Mouse (Mus musculus): ENCODE measurements at regions not wholly inside any gene's neighbourhood (a gene's known extent, or its start where the extent isn't known, plus 50 kb on each side); places are given as distances from the start of the nearest gene placed in this dataset.

DNA sequence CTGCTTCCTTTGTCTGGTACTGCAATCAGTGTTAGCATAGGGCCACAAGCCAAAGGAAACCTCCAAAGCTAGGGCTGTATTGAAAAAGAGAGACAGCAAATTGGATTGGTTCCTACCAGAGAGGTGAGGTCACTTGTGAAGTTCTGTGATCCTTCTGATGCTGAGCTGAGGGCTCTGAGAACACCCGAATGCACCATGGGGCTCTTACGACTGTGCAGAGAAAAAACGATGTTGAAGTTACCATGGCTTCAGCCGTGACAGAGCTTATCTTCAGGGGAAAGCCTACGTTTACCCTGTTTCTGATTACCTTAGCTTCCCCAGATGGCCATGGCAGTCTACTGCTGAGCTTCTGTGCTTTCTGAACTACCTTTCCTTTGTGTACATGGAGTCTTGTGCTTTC lies 53.9 kb upstream of the Fmo9 start:
- DNase-seq, result no peak

DNA sequence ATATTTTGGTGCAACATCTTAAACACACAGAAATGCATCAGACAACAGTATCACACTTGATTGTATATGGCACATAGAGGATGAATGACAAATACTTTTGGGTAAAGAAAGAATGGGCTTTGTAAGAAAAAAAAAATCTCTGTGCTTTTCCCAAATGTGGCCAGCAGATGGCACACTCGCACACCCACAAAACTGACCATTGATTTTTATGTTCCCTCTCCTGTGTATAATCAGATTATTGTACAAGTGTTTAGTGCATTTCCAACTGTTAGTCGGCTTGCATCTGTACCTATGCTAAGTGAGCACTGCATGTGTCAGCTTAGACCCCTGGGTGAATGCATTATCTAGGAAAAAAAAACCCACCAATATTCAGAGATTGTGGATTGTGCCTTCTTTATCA lies 56.4 kb upstream of the Fmo9 start:
- DNase-seq, result peak in 1 of 2 experiments; percentile 21

DNA sequence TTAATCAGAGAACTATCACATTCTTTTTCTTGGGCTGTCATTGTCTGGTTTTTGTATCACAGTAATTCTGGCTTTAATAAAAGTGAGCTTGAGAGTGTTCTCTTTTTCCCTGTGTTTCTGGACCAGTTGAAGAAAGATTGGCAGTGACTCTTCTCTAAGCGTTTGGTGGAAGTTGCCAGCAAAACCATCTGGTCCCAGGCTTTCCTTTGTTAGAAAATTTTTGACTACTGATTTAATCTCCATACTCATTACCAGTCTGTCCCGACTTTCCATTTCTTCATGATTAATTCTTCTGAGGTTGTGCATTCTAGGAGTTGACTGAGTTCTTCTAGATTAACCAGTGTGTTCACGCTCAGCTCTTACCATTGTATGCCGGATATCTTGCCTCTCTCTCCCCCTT lies 68.6 kb upstream of the Fmo9 start:
- DNase-seq, result no peak

- DNase-seq, result no peak
Observed at GRCm38 (mm10) chr1:166750777-166751176, 69.1 kb upstream of the Fmo9 start.

DNA sequence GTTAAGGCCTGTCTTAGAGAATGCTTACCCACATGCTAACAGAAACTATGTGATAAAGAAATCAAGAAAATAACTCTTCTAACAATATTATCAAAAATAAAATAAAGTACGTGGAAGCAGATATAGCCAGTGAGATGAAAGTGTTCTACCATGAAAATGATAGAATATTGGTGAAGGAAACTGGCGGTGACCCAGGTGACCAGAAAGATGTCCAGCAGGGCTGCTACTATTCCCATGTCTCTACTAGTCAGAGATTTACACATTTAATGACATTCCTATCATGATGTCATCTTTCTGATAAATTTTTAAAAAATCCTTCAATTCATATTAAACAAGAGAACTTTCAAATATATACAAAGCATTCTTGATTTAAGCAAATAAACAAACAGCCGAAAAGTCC lies 69.8 kb upstream of the Fmo9 start:
- DNase-seq, result no peak

GRCm38 (mm10) chr1:166752990-166753709 lies 71.5 kb upstream of the Fmo9 start:
- DNase-seq, result no peak

DNA sequence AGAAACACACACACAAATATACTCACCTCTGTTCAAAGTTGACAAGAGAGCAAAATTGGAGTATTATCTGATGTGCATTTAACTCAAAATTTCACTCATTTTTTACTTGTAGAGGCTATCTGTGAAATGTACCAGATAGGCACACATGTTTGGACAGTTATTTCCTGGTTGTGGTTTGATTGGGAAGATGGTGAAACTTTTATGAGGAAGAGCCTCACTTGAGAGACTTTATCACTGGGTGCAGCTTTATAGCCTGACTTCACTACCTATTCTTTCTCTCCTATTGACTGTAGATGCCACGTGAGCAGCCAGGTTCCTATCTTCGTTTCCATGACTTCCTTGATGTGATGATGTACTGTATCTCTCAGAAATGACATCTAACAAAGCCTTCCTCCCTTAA lies 77.3 kb upstream of the Fmo9 start:
- no peak for DNase-seq

GRCm38 (mm10) chr1:166773114-166773513 lies 91.5 kb upstream of the Fmo9 start:
- no peak for DNase-seq

DNA sequence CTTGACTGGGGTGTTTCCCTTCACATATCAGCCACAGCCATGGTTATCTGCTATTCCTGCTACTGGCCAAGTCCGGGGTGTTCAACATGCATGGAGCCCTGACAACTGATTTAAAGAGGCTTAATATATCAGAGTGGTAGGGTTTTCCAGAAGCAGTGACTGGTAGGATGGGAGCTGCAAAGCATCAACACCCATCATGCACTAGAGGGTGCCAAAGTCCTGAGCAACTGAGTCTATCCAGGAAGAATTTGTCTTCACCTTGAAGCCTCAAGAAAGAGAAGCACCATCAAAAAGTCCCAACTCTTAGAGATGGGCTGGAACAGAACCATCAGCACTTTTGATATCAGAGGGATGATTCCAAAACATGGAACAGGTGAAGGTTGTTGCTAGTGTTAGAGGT lies 100.5 kb upstream of the Fmo9 start:
- peak in 1 of 2 experiments; percentile 38 for DNase-seq

- no peak for DNase-seq
Observed at GRCm38 (mm10) chr1:166787945-166788344, 106.3 kb upstream of the Fmo9 start.

- no peak for DNase-seq
Observed at GRCm38 (mm10) chr1:166788824-166789399, 107.3 kb upstream of the Fmo9 start.

DNA sequence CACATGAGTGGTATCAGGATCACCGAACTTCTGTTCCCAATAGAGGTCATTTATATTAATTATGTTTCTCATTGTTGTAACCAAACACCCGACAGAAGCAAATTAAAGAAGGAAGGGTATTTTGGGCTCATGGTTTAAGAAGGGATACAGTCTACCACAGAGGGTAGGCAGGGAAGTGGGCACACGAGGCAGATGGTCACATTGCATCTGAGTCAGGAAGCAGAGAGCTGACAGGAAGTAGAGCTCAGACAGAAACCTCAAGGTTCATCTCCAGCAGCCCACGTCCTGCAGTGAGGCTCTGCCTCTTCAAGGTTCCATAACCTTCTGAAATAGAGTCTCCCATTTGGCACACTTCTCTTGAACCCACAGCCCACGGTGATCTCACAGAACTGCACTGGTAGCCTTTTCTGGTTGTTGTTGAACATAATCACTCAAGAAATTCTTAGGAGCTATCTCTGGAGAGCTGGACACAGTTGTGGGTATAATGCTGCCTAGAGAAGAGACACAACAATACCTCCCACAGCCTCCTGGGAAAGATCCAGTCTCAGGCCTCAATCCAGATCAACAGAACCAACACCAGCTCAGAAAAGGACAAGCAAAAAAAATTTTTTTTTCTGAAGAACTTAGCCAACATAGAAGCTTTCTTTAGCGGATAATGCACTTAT lies 111.5 kb upstream of the Fmo9 start:
- DNase-seq, result no peak

GRCm38 (mm10) chr1:166793717-166794081 lies 112.1 kb upstream of the Fmo9 start:
- DNase-seq, result no peak

- no peak for DNase-seq
Observed at GRCm38 (mm10) chr1:166794622-166795244, 113.1 kb upstream of the Fmo9 start.

DNA sequence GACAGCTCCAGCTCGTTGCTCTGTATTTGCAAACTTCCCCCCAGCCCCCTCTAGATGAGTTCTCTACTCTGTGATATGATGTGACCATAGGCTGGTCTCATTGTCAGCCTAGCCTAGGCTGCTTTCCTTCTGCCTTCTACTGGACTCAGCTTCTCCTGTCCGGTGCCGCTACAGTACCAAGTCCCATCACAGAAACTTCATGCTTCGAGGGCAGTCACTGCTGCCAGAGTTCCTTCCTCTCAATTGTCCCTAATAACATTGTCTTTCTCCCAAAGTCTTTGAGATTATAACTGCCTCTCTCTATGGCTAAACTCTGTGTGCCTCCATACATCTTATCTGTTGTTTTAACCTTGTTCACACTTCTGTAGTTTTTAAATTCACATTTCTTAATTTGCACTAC lies 114.0 kb upstream of the Fmo9 start:
- no peak for DNase-seq

GRCm38 (mm10) chr1:166796362-166796925 lies 114.8 kb upstream of the Fmo9 start:
- no peak for DNase-seq

DNA sequence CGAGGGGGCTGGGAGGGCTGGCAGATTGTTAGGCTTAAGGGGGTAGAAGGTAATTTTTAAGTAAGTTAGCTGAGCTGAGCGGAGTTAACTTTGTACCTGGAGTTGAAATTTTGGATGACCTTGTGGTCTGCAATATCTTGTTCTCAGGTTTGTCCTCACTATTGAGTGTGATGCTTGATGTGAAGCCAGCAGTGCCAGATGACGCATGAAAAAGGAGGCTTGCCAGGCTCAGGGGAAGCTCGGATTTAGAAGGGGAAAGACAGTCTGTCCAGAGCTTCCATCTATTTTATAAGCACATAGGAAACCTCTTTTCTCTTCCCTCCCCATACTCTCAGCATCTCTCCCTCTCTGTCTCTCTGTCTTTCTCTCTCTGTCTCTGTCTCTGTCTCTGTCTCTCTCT lies 115.3 kb upstream of the Fmo9 start:
- no peak for DNase-seq

- DNase-seq, result no peak
Observed at GRCm38 (mm10) chr1:166800953-166801603, 119.4 kb upstream of the Fmo9 start.

DNA sequence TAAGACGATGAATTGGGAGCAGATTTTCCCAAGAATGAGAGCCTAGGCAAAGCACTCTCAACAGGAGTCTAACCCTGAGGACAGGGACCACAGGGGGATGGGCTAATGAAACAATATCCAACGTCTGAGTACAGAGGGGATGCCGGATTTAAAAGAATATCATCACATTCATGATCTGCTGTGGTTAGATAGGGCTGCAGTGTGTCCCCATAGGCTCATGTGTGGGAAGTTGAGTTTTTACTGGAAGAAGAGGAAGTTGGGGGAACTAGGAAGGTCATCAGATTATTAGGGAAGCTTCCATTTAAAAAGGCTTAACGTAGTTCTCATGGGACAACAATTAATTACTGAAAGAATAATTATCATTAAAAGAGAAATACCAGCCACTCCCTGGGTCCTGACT lies 120.3 kb upstream of the Fmo9 start:
- no peak for DNase-seq

DNA sequence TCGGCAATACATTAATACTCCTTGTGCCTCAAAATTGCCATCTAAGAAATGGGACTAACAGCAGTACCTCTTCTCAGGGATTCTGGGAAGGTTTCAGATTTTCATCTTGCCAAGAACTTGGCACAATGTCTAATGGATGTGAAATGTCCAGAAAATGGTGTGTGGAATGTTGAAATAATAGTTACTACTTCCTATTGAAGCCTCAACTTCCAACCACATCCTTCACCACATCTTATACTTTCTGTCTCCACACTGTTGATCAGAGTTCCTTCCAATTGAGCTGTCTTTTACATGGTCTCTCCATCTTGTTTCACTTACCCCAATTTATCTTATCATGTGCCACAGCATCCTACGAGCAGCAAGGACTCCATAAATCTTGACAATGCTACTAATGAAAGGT lies 122.3 kb upstream of the Fmo9 start:
- DNase-seq, result no peak

DNA sequence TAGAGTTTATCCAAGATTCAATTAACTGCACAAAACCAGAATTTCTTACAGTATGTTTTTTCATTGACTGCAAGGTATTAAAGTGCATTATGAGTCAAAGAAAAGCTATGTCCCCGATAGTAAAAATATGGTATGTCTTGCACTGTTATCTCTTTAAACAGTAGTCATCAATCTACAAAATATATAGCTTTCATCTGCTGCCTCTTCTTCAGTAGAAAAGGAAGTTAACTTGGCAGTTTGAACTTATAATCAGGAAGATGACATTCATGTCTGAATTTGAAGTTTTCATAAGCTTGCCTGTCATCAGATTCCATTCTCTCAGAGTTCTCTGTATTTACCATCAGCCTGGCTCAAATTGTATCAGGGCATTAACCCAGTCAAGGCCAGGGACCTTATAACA lies 122.7 kb upstream of the Fmo9 start:
- no peak for DNase-seq

- DNase-seq, result no peak
Observed at GRCm38 (mm10) chr1:166807163-166807945, 125.7 kb upstream of the Fmo9 start.
